Mouse (Mus musculus): Measurements from ENCODE around the gene Gnb2. TPM values are rescaled to one million over a fixed set of nuclear protein-coding genes. Genes with fewer than 3 reads are reported as not detected.

Gnb2 gene
- polyA plus RNA-seq, 1 experiment from 2014 or later = 440 TPM

GRCm38 (mm10) chr5:137553898-137554297, 20.6 kb upstream of the Gnb2 start:
- H3K27ac ChIP-seq (ENCODE audit: low read depth) = no peak overlapping the region
- DNase-seq (no peak), ATAC-seq (ENCODE audit: insufficient read depth) (no peak)
- no peaks in the 10 kb centered on the region for H3K9me3 ChIP-seq (ENCODE audit: low read depth, low read length)
- H3K4me2 ChIP-seq = no peak overlapping the region; the same call in 1 of the 2 replicates
- 44% methylated on average over 11 of the region's 11 CpGs for WGBS
- H3K36me3 ChIP-seq (ENCODE audit: insufficient read depth) = no peaks in the 10 kb centered on the region
- TF ChIP-seq CTCF (IDR thresholded peaks at IDR 0.05; ENCODE audit: low read depth) = no peak
- no peak overlapping the region for H3K9ac ChIP-seq
- H3K4me1 ChIP-seq (ENCODE audit: insufficient read depth) = no peaks in the 10 kb centered on the region
- H3K27me3 ChIP-seq (ENCODE audit: insufficient read depth, low read length) = peaks cover 16% of the 10 kb centered on the region
- H3K4me3 ChIP-seq (ENCODE audit: low read depth, low read length) = no peak overlapping the region

DNA sequence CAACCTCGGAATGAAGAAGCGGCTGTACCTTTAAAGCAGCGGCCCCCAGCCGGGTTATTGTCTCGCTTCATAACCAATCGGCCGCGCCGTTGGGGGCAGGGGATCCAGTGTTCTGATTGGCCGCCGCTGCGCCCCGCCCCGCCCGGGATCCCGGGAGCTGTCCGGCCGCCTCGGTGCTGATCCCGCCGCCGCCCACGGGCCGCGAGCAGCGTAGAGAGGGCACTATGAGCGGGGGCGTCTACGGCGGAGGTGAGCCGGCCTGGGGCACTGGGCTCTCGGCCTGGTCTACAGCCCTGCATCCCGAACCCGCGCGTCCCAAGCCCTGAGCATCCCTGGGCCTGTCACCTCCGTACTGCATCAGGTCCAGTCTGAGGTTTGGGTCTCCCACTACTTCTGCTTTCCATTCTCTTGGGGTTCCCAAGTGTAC, 20.1 kb upstream of the Gnb2 start, which contains the start of gene Actl6b:
Gene Actl6b, plus strand, starts transcription at position 107 of the 427 bp plus-strand sequence.
- TF ChIP-seq CTCF (IDR thresholded peaks at IDR 0.05; ENCODE audit: low read depth) = no peak
- WGBS = 2% methylated on average over 37 of the region's 37 CpGs
- Histone ChIP-seq H3K27ac (ENCODE audit: low read depth) (no peak within 1 kb of the TSS), H3K36me3 (ENCODE audit: insufficient read depth) (no peaks in the 10 kb centered on the region), H3K27me3 (ENCODE audit: insufficient read depth, low read length) (peaks cover 16% of the 10 kb centered on the region), H3K4me3 (ENCODE audit: low read depth, low read length) (peak within 1 kb of the TSS; percentile 10; the same call in 1 of the 2 replicates), H3K9ac (no peak within 1 kb of the TSS), H3K4me1 (ENCODE audit: insufficient read depth) (no peaks in the 10 kb centered on the region), H3K4me2 (peak within 1 kb of the TSS; percentile 51), H3K9me3 (ENCODE audit: low read depth, low read length) (no peaks in the 10 kb centered on the region)
- ATAC-seq (ENCODE audit: insufficient read depth) (peak; percentile 73), DNase-seq (peak; percentile 85)

DNA sequence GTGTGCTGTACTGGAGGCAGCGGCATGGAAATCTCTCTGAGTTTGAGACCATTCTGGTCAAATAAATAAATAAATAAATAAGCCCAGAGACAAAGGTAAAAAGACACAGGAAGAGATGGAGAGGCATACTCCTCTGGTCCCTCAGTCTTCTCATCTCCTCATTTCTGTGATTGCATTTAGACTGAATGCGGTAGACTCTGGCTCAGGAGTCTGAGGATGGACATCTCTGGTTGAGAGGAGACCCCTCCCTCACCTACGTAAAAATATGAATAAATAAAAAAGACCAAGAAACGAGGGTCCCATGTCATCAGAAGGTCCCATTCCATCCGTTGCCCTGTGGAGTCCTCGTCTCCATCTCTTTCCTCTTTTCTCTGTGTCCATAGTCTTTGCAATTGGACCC, 19.7 kb upstream of the Gnb2 start:
- Histone ChIP-seq H3K4me2 (peak overlapping the region; percentile 51), H3K4me3 (ENCODE audit: low read depth, low read length) (peak overlapping the region; percentile 10; the same call in 1 of the 2 replicates), H3K36me3 (ENCODE audit: insufficient read depth) (no peaks in the 10 kb centered on the region), H3K9me3 (ENCODE audit: low read depth, low read length) (no peaks in the 10 kb centered on the region), H3K4me1 (ENCODE audit: insufficient read depth) (no peaks in the 10 kb centered on the region), H3K9ac (no peak overlapping the region), H3K27me3 (ENCODE audit: insufficient read depth, low read length) (peaks cover 16% of the 10 kb centered on the region), H3K27ac (ENCODE audit: low read depth) (no peak overlapping the region)
- WGBS = 31% methylated on average over 6 of the region's 6 CpGs
- no peak for DNase-seq
- no peak for ATAC-seq (ENCODE audit: insufficient read depth)
- TF ChIP-seq CTCF (IDR thresholded peaks at IDR 0.05; ENCODE audit: low read depth) = no peak

- no peak for ATAC-seq (ENCODE audit: insufficient read depth)
- Histone ChIP-seq H3K4me3 (ENCODE audit: low read depth, low read length) (no peak overlapping the region), H3K9me3 (ENCODE audit: low read depth, low read length) (no peaks in the 10 kb centered on the region), H3K9ac (no peak overlapping the region), H3K36me3 (ENCODE audit: insufficient read depth) (no peaks in the 10 kb centered on the region), H3K27ac (ENCODE audit: low read depth) (no peak overlapping the region), H3K4me2 (no peak overlapping the region), H3K4me1 (ENCODE audit: insufficient read depth) (no peaks in the 10 kb centered on the region), H3K27me3 (ENCODE audit: insufficient read depth, low read length) (peaks cover 16% of the 10 kb centered on the region)
- WGBS = 64% methylated on average over 5 of the region's 5 CpGs
- TF ChIP-seq CTCF (IDR thresholded peaks at IDR 0.05; ENCODE audit: low read depth) = peak; percentile 38; the same call in 1 of the 2 replicates
- DNase-seq = no peak
Measured at GRCm38 (mm10) chr5:137551119-137551518, 17.8 kb upstream of the Gnb2 start.

DNA sequence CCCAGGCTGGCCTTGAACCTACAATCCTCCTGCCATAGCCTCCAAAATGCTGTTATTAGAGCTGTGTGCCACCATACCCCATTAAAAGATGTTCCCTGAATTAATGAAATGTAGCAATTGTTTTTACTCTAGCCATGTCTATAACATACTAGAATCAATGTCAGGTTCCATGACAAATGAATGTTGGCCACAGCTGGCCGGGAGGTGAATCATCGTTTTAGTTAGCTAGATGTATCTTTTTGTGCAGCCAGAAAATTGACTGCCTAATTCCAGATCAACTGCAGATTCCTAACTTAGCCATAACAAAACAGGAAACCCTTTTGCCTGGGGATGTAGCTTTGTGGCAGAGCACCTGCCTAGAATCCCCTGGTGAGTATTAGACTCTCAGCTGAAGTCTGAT, 16.5 kb upstream of the Gnb2 start:
- Histone ChIP-seq H3K36me3 (ENCODE audit: insufficient read depth) (no peaks in the 10 kb centered on the region), H3K27ac (ENCODE audit: low read depth) (no peak overlapping the region), H3K4me3 (ENCODE audit: low read depth, low read length) (no peak overlapping the region), H3K9ac (no peak overlapping the region), H3K27me3 (ENCODE audit: insufficient read depth, low read length) (peaks cover 12% of the 10 kb centered on the region), H3K4me2 (no peak overlapping the region), H3K9me3 (ENCODE audit: low read depth, low read length) (no peaks in the 10 kb centered on the region), H3K4me1 (ENCODE audit: insufficient read depth) (no peaks in the 10 kb centered on the region)
- DNase-seq (no peak), ATAC-seq (ENCODE audit: insufficient read depth) (no peak)
- no peak for TF ChIP-seq CTCF (IDR thresholded peaks at IDR 0.05; ENCODE audit: low read depth)
- 63% methylated on average over 2 of the region's 2 CpGs for whole genome bisulfite sequencing

GRCm38 (mm10) chr5:137545596-137545995, 12.3 kb upstream of the Gnb2 start:
- Histone ChIP-seq H3K9ac (no peak overlapping the region), H3K27ac (ENCODE audit: low read depth) (no peak overlapping the region), H3K4me1 (ENCODE audit: insufficient read depth) (no peaks in the 10 kb centered on the region), H3K4me3 (ENCODE audit: low read depth, low read length) (no peak overlapping the region), H3K36me3 (ENCODE audit: insufficient read depth) (no peaks in the 10 kb centered on the region), H3K27me3 (ENCODE audit: insufficient read depth, low read length) (no peaks in the 10 kb centered on the region), H3K9me3 (ENCODE audit: low read depth, low read length) (no peaks in the 10 kb centered on the region), H3K4me2 (no peak overlapping the region)
- DNase-seq = no peak
- 65% methylated on average over 4 of the region's 4 CpGs for WGBS
- no peak for TF ChIP-seq CTCF (IDR thresholded peaks at IDR 0.05; ENCODE audit: low read depth)
- no peak for ATAC-seq (ENCODE audit: insufficient read depth)

DNA sequence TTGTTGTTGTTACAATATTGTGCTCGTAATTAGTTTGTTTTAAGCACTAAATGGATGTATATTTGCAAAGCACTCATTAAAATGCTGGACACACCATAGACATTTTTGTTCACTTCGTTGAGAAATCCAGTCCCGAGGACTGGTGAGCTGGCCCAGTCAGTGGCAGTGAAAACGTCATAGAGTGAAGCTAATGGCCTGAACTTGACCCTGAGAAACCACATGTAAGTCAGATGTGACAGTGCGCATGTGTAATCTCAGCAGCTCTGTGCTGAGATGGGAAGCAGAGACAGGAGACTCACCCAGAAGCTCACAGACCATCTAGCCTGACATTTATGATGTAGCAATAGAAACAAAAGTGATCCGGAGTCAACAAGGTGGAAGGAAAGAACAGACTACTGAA, 11.6 kb upstream of the Gnb2 start:
- DNase-seq (no peak), ATAC-seq (ENCODE audit: insufficient read depth) (no peak)
- no peak for TF ChIP-seq CTCF (IDR thresholded peaks at IDR 0.05; ENCODE audit: low read depth)
- Histone ChIP-seq H3K4me1 (ENCODE audit: insufficient read depth) (no peaks in the 10 kb centered on the region), H3K36me3 (ENCODE audit: insufficient read depth) (no peaks in the 10 kb centered on the region), H3K4me3 (ENCODE audit: low read depth, low read length) (no peak overlapping the region), H3K4me2 (no peak overlapping the region), H3K27me3 (ENCODE audit: insufficient read depth, low read length) (no peaks in the 10 kb centered on the region), H3K27ac (ENCODE audit: low read depth) (no peak overlapping the region), H3K9ac (no peak overlapping the region), H3K9me3 (ENCODE audit: low read depth, low read length) (no peaks in the 10 kb centered on the region)
- WGBS = 60% methylated on average over 6 of the region's 6 CpGs

All from lung, embryonic 14.5 days (tissue).